Mouse (Mus musculus) kidney, adult 11 months (tissue): ENCODE data around the gene Abhd17a.

ENCODE experiments used
- DNase-seq: peaks from one replicate; pipeline ENCODE4 v3.0.0; 2022

Gene Abhd17a

GRCm38 (mm10) chr10:80545590-80545989 is 44.6 kb downstream of the Abhd17a start:
- DNase-seq = no peak

GRCm38 (mm10) chr10:80543873-80544272 is 46.3 kb downstream of the Abhd17a start:
- DNase-seq = no peak

- DNase-seq = no peak
Observed at GRCm38 (mm10) chr10:80539493-80539892, 50.6 kb downstream of the Abhd17a start.

- peak; percentile 89 for DNase-seq
Observed at GRCm38 (mm10) chr10:80538710-80539394, 51.3 kb downstream of the Abhd17a start, which contains the start of gene Atp8b3. Gene Atp8b3, minus strand, starts transcription at chr10:80539124.

GRCm38 (mm10) chr10:80538180-80538579 is 52.0 kb downstream of the Abhd17a start:
- no peak for DNase-seq

- no peak for DNase-seq
Observed at GRCm38 (mm10) chr10:80535711-80536110, 54.4 kb downstream of the Abhd17a start.

GRCm38 (mm10) chr10:80535071-80535470 is 55.1 kb downstream of the Abhd17a start:
- DNase-seq = no peak

- peak; percentile 30 for DNase-seq
Observed at GRCm38 (mm10) chr10:80533704-80534103, 56.4 kb downstream of the Abhd17a start.
